18 mouse cellular contexts compared by ENCODE assay signal in the genomic region with DNA sequence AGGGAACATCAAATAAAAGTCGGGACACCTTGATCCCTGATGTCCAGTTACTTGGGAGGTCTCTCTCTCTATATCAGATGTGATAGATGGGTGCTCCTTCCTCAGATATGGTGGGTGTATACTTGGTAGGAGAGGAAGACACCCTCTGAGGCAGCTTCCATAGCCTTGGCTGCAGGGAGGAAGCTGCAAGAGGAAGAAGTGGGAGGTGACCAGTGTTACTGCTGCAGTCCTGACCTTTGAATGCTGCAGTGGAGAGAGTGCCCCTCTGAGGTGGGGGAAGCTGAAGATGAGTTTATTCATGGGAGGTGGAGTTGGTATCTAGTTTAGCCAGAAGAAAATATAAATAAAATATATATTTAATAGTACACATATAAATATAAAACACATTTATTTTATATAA.
"Had no signal": no experiment of that assay in that cellular context is flagged by ENCODE, and none has a peak within 500 bp of the region (broad histone marks: within the 10 kb centered on the region; RNA-seq: fewer than 3 reads in every experiment).

No protein-coding gene starts in this region.

- H3K27me3 ChIP-seq: midbrain, embryonic 13.5 days; midbrain, embryonic 15.5 days; neural tube, embryonic 13.5 days; neural tube, embryonic 15.5 days had no signal

- H3K9me3 ChIP-seq: megakaryocyte, embryonic 14.5 days; midbrain, embryonic 13.5 days; midbrain, embryonic 15.5 days; neural tube, embryonic 13.5 days; neural tube, embryonic 15.5 days had no signal

- H3K4me2 ChIP-seq: lung, embryonic 14.5 days; midbrain, embryonic 11.5 days; midbrain, embryonic 13.5 days; midbrain, embryonic 15.5 days; neural tube, embryonic 13.5 days; neural tube, embryonic 15.5 days had no signal

- DNase-seq: lung, adult 18-20 months; lung, embryonic 14.5 days; lung, postnatal 10 days; retina, postnatal 1 day; right cerebral cortex, adult 18-20 months; right cerebral cortex, postnatal 25 days; right cerebral cortex, postnatal 4 days; spleen, adult 18-20 months; thymus, adult 2 months; thymus, postnatal 25 days; thymus, postnatal 4 days had no signal

- H3K9ac ChIP-seq: lung, embryonic 14.5 days; midbrain, embryonic 13.5 days; midbrain, embryonic 15.5 days; neural tube, embryonic 13.5 days; neural tube, embryonic 15.5 days had no signal

- H3K36me3 ChIP-seq: midbrain, embryonic 13.5 days; midbrain, embryonic 15.5 days; neural tube, embryonic 13.5 days; neural tube, embryonic 15.5 days had no signal

- H3K4me3 ChIP-seq: megakaryocyte, embryonic 14.5 days; midbrain, embryonic 13.5 days; midbrain, embryonic 15.5 days; myocyte; neural tube, embryonic 13.5 days; neural tube, embryonic 15.5 days had no signal

- ATAC-seq: midbrain, embryonic 13.5 days; midbrain, embryonic 15.5 days had no signal

- H3K27ac ChIP-seq: midbrain, embryonic 15.5 days; neural tube, embryonic 15.5 days had no signal
